Mouse (Mus musculus): ENCODE results near the gene Rpl15. TPM values are rescaled to one million over a fixed set of nuclear protein-coding genes. Genes with fewer than 3 reads are reported as not detected.
A peak's percentile ranks its signal among the peaks of the same experiment; 100 is the strongest.

Gene Rpl15
- 203 and 235 TPM in 2 replicates for polyA plus RNA-seq (2015; fragmentation: Nextera tagmentation; extraction: Ambion mirVana)

DNA sequence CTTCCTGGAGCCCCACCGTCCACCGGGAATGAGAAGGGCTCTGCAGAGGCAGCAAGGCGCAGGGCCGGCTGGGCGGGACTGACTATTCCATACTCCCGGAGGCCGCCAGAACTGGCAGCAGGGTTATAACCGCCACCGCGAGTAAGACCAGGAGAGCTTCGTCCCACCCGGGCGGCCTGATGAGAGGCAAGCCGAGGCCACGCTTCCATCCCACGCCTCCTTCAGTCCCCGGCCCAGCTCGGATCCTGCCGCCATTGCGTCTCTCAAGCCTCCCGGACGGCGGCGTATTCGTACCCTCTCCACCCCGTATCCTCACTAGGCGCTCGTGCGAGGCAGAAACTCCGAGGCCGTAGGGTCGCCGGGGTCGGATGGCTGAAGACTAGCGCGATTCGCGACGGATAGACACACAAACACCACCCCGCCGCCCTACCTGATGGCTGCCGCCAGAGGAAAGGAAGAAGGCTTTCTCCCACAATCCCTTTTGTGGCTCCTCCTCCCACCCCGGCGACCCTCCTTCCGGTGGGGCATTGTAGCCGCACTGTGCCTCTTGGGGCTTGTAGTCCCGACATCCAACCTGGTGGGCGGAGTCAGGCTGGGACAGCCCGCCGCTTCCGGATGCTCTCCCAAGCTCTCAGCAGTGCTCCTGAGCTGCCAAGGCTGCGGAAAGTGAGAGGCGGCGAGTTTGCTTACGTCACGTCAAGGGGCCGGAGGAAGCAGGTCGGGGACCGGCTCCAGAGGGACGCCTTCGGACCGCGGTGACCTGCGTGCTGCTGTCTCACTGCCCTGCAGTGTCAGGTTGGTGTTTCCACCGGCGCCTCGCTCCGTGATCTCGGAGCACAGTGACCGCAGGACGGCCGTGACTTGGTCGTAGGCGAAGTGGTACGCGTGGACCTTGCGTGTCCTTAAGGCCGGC lies at the start of gene Rpl15, which contains the start of gene Nkiras1:
Gene Rpl15, minus strand, starts transcription at position 863 of the 913 bp plus-strand sequence.
Gene Nkiras1, plus strand, starts transcription at position 608 of the 913 bp plus-strand sequence.
- ATAC-seq (replicated peaks; ENCODE audit: extremely low read depth, insufficient read depth, low FRiP score), result peak; percentile 100
- peaks cover 18% of the 10 kb centered on the region; the same call in 1 of the 2 replicates for H3K36me3 ChIP-seq (ENCODE audit: control insufficient read depth, insufficient read depth)
- peaks cover 12% of the 10 kb centered on the region for H3K4me1 ChIP-seq (ENCODE audit: control insufficient read depth, insufficient read depth, low read length)
- no peaks in the 10 kb centered on the region for H3K9me3 ChIP-seq (replicated peaks; ENCODE audit: control insufficient read depth, low read length)
- peak within 1 kb of the TSS; percentile 90 for H3K4me2 ChIP-seq (ENCODE audit: low read depth, low read length)
- under 1% methylated on average over 77 of the region's 78 CpGs for WGBS
- H3K9ac ChIP-seq (ENCODE audit: low read length), result peak within 1 kb of the TSS; percentile 99
- peak within 1 kb of the TSS; percentile 97 for H3K4me3 ChIP-seq (ENCODE audit: low read length)
- no peaks in the 10 kb centered on the region for H3K27me3 ChIP-seq (ENCODE audit: control insufficient read depth, insufficient read depth, low read length)
- H3K27ac ChIP-seq (ENCODE audit: low read length), result peak within 1 kb of the TSS; percentile 89

DNA sequence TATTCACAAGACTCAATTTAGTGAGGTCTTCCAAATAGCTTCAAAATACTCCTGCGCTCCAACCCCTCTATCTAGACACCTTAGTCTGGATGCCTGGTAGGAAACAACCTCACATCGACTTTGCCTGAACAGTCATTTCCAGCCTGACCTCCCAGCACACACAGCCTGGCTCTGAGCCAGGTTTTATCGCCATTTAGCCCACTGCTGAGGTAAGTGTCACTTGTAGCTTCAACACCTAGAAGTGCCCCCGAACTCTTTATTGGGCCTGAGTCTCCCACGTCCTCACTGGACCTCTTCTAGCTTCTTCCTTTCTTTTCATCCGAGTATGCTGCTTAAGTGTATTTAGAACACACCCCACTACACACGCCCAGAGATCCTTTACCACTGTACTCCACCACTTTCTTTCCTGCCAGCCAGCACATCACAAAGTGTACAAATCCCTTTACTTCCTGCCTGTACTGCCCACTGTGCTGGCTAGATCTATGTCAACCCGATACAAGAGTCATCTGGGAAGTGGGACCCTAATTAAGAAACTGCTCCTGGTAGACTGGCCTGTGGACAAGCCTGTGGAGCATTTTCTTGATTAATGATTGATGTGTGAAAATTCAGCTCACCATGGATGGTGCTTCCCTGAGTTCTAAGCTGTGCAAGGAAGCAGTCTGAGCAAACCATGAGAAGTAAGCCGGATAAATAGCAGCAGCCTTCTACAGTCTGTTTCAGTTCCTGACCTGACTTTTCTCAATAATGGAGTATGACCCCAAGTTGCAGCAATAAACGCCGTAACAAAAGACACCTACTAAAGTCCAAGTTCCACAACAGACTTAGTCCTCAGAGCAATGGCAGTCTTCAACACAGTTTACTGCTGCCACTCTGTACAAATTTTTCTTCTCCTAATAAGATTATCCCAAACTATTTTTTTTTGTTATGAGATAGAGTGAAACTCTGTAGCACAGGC lies 46.5 kb upstream of the Rpl15 start:
- WGBS, result 43% methylated on average over 11 of the region's 11 CpGs
- no peaks in the 10 kb centered on the region for H3K9me3 ChIP-seq (replicated peaks; ENCODE audit: control insufficient read depth, low read length)
- peak overlapping the region; percentile 39 for H3K4me2 ChIP-seq (ENCODE audit: low read depth, low read length)
- H3K4me1 ChIP-seq (ENCODE audit: control insufficient read depth, insufficient read depth, low read length), result peaks cover 9% of the 10 kb centered on the region
- no peak overlapping the region for H3K27ac ChIP-seq (ENCODE audit: low read length)
- no peak overlapping the region for H3K9ac ChIP-seq (ENCODE audit: low read length)
- H3K27me3 ChIP-seq (ENCODE audit: control insufficient read depth, insufficient read depth, low read length), result peaks cover 3% of the 10 kb centered on the region; the same call in 1 of the 2 replicates
- 0 out of 2 replicates have a peak overlapping the region, but pooled peaks have one; percentile 5 for H3K4me3 ChIP-seq (ENCODE audit: low read length)
- no peaks in the 10 kb centered on the region for H3K36me3 ChIP-seq (ENCODE audit: control insufficient read depth, insufficient read depth)
- ATAC-seq (replicated peaks; ENCODE audit: extremely low read depth, insufficient read depth, low FRiP score), result peak; percentile 60

DNA sequence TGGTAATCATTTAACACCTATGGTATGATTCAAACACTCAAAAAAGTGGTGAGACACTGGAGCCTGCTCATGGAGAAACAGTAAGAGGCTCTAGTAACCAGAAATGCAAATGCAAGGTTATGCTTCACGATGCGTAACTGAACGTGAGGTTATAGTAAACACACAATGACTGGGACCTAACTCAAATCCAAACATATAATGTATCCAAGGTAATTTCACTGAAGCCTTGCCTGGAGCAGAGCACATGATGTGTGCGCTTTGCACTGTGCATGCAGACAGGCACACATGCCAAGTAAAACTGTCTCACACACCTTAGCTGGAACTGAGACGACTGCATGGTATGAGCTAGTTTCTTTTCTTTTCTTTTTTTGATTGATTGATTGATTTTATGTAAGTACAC lies 33.0 kb upstream of the Rpl15 start:
- H3K4me2 ChIP-seq (ENCODE audit: low read depth, low read length), result no peak overlapping the region
- ATAC-seq (replicated peaks; ENCODE audit: extremely low read depth, insufficient read depth, low FRiP score), result no peak
- 90% methylated on average over 5 of the region's 5 CpGs for WGBS
- H3K9ac ChIP-seq (ENCODE audit: low read length), result no peak overlapping the region
- H3K9me3 ChIP-seq (replicated peaks; ENCODE audit: control insufficient read depth, low read length), result no peaks in the 10 kb centered on the region
- no peaks in the 10 kb centered on the region for H3K36me3 ChIP-seq (ENCODE audit: control insufficient read depth, insufficient read depth)
- no peaks in the 10 kb centered on the region for H3K27me3 ChIP-seq (ENCODE audit: control insufficient read depth, insufficient read depth, low read length)
- no peak overlapping the region for H3K4me3 ChIP-seq (ENCODE audit: low read length)
- H3K4me1 ChIP-seq (ENCODE audit: control insufficient read depth, insufficient read depth, low read length), result peaks cover 27% of the 10 kb centered on the region
- no peak overlapping the region for H3K27ac ChIP-seq (ENCODE audit: low read length)

DNA sequence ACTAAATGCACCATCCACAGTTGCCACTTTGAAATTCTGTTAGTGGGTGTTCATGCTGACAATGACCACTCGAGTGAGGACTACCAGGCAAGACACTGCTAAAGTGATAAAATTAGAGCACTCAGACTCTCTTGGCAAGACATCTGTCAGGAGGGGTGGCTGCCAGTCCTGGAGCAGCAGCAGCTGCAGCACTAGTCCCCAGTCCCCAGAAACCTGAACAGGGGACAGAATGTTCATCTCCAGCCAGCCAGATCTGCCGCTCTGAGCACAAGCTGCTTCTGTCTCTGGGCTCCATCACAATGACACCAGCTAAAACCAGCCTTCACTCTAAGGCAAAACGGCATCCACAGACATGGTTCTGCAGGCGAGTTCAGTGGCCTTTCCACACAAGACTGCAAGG lies 32.1 kb upstream of the Rpl15 start:
- Histone ChIP-seq H3K4me1 (ENCODE audit: control insufficient read depth, insufficient read depth, low read length) (peaks cover 27% of the 10 kb centered on the region), H3K27ac (ENCODE audit: low read length) (no peak overlapping the region; the same call in 1 of the 2 replicates), H3K4me2 (ENCODE audit: low read depth, low read length) (no peak overlapping the region; the same call in 1 of the 2 replicates), H3K9ac (ENCODE audit: low read length) (no peak overlapping the region), H3K36me3 (ENCODE audit: control insufficient read depth, insufficient read depth) (no peaks in the 10 kb centered on the region), H3K4me3 (ENCODE audit: low read length) (no peak overlapping the region), H3K9me3 (replicated peaks; ENCODE audit: control insufficient read depth, low read length) (no peaks in the 10 kb centered on the region), H3K27me3 (ENCODE audit: control insufficient read depth, insufficient read depth, low read length) (no peaks in the 10 kb centered on the region)
- ATAC-seq (replicated peaks; ENCODE audit: extremely low read depth, insufficient read depth, low FRiP score), result peak; percentile 74
- 47% methylated on average over 4 of the region's 4 CpGs for WGBS

DNA sequence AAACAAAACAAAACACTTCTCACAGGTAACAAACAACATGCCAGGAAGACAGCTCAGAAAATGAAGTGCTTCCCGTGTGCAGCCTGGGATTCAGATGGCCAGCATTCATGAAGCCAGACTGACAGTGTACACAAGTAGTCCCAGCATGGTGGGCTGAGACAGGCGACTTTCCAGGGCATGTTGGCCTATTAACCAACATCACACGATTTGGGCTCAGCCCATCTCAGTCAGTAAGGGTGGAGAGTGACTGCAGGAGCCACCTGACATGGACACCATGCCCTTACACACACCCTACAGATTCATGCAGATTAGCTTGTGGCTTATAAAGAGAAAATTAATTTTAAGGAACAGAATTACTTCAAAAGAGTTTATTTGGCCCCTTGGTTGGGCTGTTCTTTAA lies 31.6 kb upstream of the Rpl15 start:
- no peak overlapping the region for H3K9ac ChIP-seq (ENCODE audit: low read length)
- no peaks in the 10 kb centered on the region for H3K36me3 ChIP-seq (ENCODE audit: control insufficient read depth, insufficient read depth)
- no peak for ATAC-seq (replicated peaks; ENCODE audit: extremely low read depth, insufficient read depth, low FRiP score)
- no peak overlapping the region for H3K4me3 ChIP-seq (ENCODE audit: low read length)
- no peaks in the 10 kb centered on the region for H3K27me3 ChIP-seq (ENCODE audit: control insufficient read depth, insufficient read depth, low read length)
- no peak overlapping the region for H3K4me2 ChIP-seq (ENCODE audit: low read depth, low read length)
- H3K9me3 ChIP-seq (replicated peaks; ENCODE audit: control insufficient read depth, low read length), result no peaks in the 10 kb centered on the region
- no peak overlapping the region for H3K27ac ChIP-seq (ENCODE audit: low read length)
- WGBS, result 56% methylated on average over 3 of the region's 3 CpGs
- peaks cover 27% of the 10 kb centered on the region for H3K4me1 ChIP-seq (ENCODE audit: control insufficient read depth, insufficient read depth, low read length)

DNA sequence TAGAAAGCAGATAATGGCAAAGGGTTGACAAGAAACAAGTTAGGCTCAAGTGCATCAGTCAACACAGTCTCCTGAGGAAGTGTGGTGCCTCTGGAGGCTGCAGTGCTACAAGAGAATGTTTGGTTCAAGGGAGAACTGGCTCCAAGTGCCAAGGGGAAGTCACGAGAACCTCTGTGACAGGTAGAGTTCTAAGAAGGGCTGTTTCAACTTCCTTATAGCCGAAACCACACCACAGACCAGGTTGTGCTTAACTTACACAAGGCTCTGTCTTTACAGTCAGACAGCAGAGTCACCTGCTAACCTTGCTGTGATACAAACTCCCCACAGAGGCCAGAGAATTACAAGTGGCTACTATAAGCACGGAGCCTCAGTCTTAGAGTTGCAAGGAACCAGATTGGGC lies 30.4 kb upstream of the Rpl15 start:
- WGBS, result 37% methylated on average over 3 of the region's 3 CpGs
- Histone ChIP-seq H3K27ac (ENCODE audit: low read length) (peak overlapping the region; percentile 32; the same call in 1 of the 2 replicates), H3K4me3 (ENCODE audit: low read length) (no peak overlapping the region), H3K9ac (ENCODE audit: low read length) (no peak overlapping the region; the same call in 1 of the 2 replicates), H3K4me1 (ENCODE audit: control insufficient read depth, insufficient read depth, low read length) (peaks cover 27% of the 10 kb centered on the region), H3K36me3 (ENCODE audit: control insufficient read depth, insufficient read depth) (no peaks in the 10 kb centered on the region), H3K4me2 (ENCODE audit: low read depth, low read length) (no peak overlapping the region), H3K9me3 (replicated peaks; ENCODE audit: control insufficient read depth, low read length) (no peaks in the 10 kb centered on the region), H3K27me3 (ENCODE audit: control insufficient read depth, insufficient read depth, low read length) (no peaks in the 10 kb centered on the region)
- peak; percentile 14; the same call in 1 of the 2 replicates for ATAC-seq (replicated peaks; ENCODE audit: extremely low read depth, insufficient read depth, low FRiP score)

DNA sequence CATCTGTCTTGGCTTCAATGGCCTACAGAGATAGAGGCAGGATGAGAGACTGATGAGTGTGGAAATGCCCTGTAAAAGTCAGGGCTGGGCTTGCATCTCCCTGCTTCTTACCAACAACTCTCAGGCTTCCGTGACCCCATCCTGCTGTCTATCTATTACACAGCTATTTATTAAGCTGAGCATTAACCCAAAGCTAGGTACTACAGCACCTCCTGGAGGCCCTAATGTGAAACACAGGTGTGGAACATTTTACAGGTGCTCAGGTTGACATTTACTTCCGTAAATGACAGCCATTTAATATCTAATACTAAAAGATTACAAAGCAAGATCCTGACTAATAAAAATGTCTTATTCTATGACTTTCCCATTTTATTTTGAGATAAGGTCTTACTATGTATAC lies 29.5 kb upstream of the Rpl15 start:
- no peak for ATAC-seq (replicated peaks; ENCODE audit: extremely low read depth, insufficient read depth, low FRiP score)
- H3K36me3 ChIP-seq (ENCODE audit: control insufficient read depth, insufficient read depth), result no peaks in the 10 kb centered on the region
- H3K27me3 ChIP-seq (ENCODE audit: control insufficient read depth, insufficient read depth, low read length), result no peaks in the 10 kb centered on the region
- peaks cover 27% of the 10 kb centered on the region for H3K4me1 ChIP-seq (ENCODE audit: control insufficient read depth, insufficient read depth, low read length)
- WGBS, result 85% methylated on average over 2 of the region's 2 CpGs
- no peak overlapping the region for H3K4me3 ChIP-seq (ENCODE audit: low read length)
- H3K9ac ChIP-seq (ENCODE audit: low read length), result no peak overlapping the region
- H3K4me2 ChIP-seq (ENCODE audit: low read depth, low read length), result no peak overlapping the region
- no peak overlapping the region for H3K27ac ChIP-seq (ENCODE audit: low read length)
- no peaks in the 10 kb centered on the region for H3K9me3 ChIP-seq (replicated peaks; ENCODE audit: control insufficient read depth, low read length)

DNA sequence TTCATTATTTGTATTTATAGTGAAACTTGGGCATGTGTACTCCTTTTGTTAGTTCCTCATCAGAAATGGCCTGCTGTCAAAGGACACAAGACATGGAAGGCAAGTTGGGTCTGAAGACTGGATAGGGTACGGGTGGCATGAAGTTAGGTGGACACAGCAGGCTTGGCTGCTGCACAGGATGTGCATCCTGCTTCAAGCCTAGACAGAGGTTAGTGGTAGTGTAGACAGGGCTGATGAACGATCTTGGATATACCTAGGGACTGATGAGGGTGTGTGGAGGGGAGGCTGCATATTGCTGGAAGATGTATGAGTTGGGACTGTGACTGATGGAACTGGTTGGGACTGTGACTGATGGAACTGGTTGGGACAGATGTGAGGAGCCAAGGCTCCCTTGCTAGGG lies 27.7 kb upstream of the Rpl15 start:
- Histone ChIP-seq H3K4me1 (ENCODE audit: control insufficient read depth, insufficient read depth, low read length) (peaks cover 23% of the 10 kb centered on the region), H3K4me3 (ENCODE audit: low read length) (no peak overlapping the region), H3K4me2 (ENCODE audit: low read depth, low read length) (no peak overlapping the region), H3K9ac (ENCODE audit: low read length) (no peak overlapping the region), H3K9me3 (replicated peaks; ENCODE audit: control insufficient read depth, low read length) (no peaks in the 10 kb centered on the region), H3K27me3 (ENCODE audit: control insufficient read depth, insufficient read depth, low read length) (no peaks in the 10 kb centered on the region), H3K27ac (ENCODE audit: low read length) (no peak overlapping the region), H3K36me3 (ENCODE audit: control insufficient read depth, insufficient read depth) (no peaks in the 10 kb centered on the region)
- WGBS, result 82% methylated on average over 2 of the region's 2 CpGs
- no peak for ATAC-seq (replicated peaks; ENCODE audit: extremely low read depth, insufficient read depth, low FRiP score)
